Mouse (Mus musculus) 3134 (cell line): Measurements from ENCODE around the gene Amy2a4.
"Not testable (repeated sequence)": the region's sequence is repeated elsewhere in the genome, so short reads cannot be mapped to it uniquely, and the experiment has no call there.

Experiments used
- DNase-seq: peaks from one replicate; pipeline ENCODE4 v3.0.0-alpha.2; 2011; ENCODE audit warnings: low spot score; ENCODE audit not compliant: insufficient read length; ENCODE audit errors: extremely low read depth

Gene Amy2a4

GRCm38 (mm10) chr3:113291349-113291748 lies at the start of gene Amy2a4:
TSS of gene Amy2a4 (minus strand) at chr3:113291449.
- not testable (repeated sequence) for DNase-seq

- not testable (repeated sequence) for DNase-seq
Observed at GRCm38 (mm10) chr3:113323952-113324351, 32.7 kb upstream of the Amy2a4 start, which contains the start of gene Amy2a3. TSS of gene Amy2a3 (minus strand) at chr3:113324052.

- DNase-seq, result not testable (repeated sequence)
Observed at GRCm38 (mm10) chr3:113312937-113313336, 21.7 kb upstream of the Amy2a4 start.

- not testable (repeated sequence) for DNase-seq
Observed at GRCm38 (mm10) chr3:113280285-113280684, 11.0 kb downstream of the Amy2a4 start.

GRCm38 (mm10) chr3:113279586-113279985 lies 11.7 kb downstream of the Amy2a4 start:
- DNase-seq, result not testable (repeated sequence)

GRCm38 (mm10) chr3:113258737-113259136 lies 32.5 kb downstream of the Amy2a4 start, which contains the start of gene Amy2a5:
TSS of gene Amy2a5 (minus strand) at chr3:113258837.
- not testable (repeated sequence) for DNase-seq
